Mouse (Mus musculus): ENCODE results near the gene Adam26b. TPM values are rescaled to one million over a fixed set of nuclear protein-coding genes. Genes with fewer than 3 reads are reported as not detected.
"Not testable (repeated sequence)": the region's sequence is repeated elsewhere in the genome, so short reads cannot be mapped to it uniquely, and the experiment has no call there.

Adam26b gene
- not detected in 2 replicates for polyA plus RNA-seq (2015; fragmentation: Nextera tagmentation; extraction: Ambion mirVana)

GRCm38 (mm10) chr8:43528006-43528405 is at the start of gene Adam26b:
TSS of gene Adam26b (minus strand) at chr8:43528106.
- not testable (repeated sequence) for H3K27ac ChIP-seq (ENCODE audit: low read length); H3K27me3 ChIP-seq (ENCODE audit: control insufficient read depth, insufficient read depth, low read depth, low read length); H3K4me2 ChIP-seq (ENCODE audit: low read length); H3K9ac ChIP-seq (ENCODE audit: low read depth, low read length); H3K36me3 ChIP-seq (ENCODE audit: control insufficient read depth, insufficient read depth, low read length); ATAC-seq; H3K4me3 ChIP-seq (ENCODE audit: low read depth, low read length); H3K9me3 ChIP-seq (replicated peaks; ENCODE audit: control insufficient read depth, low read length, poor library complexity, severe bottlenecking); H3K4me1 ChIP-seq (ENCODE audit: control insufficient read depth, insufficient read depth, low read length)

DNA sequence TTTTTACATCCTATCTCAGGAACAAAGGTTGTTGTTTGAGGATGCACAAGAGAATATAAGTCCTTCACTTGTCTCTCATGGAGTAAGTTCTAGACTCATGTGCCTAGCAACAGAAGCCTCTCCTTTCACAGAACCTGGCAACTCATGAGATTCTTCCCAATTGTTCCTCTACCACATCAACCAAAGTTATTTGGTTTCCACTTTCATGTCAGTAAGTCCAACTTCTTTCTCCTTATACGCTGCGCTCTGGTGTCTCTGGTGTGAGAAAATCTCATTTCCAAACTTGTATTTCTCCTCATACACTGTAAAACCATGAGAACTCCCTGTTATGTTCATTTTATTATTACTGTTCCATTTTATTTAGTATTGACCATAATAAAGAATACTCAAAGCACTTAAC is 48.7 kb upstream of the Adam26b start, which contains the start of gene Adam26a:
Gene Adam26a (minus strand): TSS at position 101 of the 400 bp plus-strand sequence.
- not testable (repeated sequence) for ATAC-seq; H3K36me3 ChIP-seq (ENCODE audit: control insufficient read depth, insufficient read depth, low read length); H3K9me3 ChIP-seq (replicated peaks; ENCODE audit: control insufficient read depth, low read length, poor library complexity, severe bottlenecking); H3K27me3 ChIP-seq (ENCODE audit: control insufficient read depth, insufficient read depth, low read depth, low read length); H3K4me1 ChIP-seq (ENCODE audit: control insufficient read depth, insufficient read depth, low read length); H3K4me3 ChIP-seq (ENCODE audit: low read depth, low read length); H3K4me2 ChIP-seq (ENCODE audit: low read length); H3K27ac ChIP-seq (ENCODE audit: low read length); H3K9ac ChIP-seq (ENCODE audit: low read depth, low read length)
- 90% methylated on average over 2 of the region's 2 CpGs for WGBS

Other genes with a start within 250 kb of the Adam26b start
- not detected in 2 replicates for gene Zfp42, start 221.1 kb downstream of the Adam26b start, polyA plus RNA-seq (2015; fragmentation: Nextera tagmentation; extraction: Ambion mirVana)
- gene Adam26a, start 48.6 kb upstream of the Adam26b start, polyA plus RNA-seq (2015; fragmentation: Nextera tagmentation; extraction: Ambion mirVana), result not detected in 2 replicates
- gene Gm5346, start 99.2 kb upstream of the Adam26b start, polyA plus RNA-seq (2015; fragmentation: Nextera tagmentation; extraction: Ambion mirVana), result not detected in 2 replicates
- gene Adam34, start 181.9 kb upstream of the Adam26b start, polyA plus RNA-seq (2015; fragmentation: Nextera tagmentation; extraction: Ambion mirVana), result not detected in 2 replicates